Comparison of ENCODE assay signal across 30 mouse cellular contexts in the genomic region with DNA sequence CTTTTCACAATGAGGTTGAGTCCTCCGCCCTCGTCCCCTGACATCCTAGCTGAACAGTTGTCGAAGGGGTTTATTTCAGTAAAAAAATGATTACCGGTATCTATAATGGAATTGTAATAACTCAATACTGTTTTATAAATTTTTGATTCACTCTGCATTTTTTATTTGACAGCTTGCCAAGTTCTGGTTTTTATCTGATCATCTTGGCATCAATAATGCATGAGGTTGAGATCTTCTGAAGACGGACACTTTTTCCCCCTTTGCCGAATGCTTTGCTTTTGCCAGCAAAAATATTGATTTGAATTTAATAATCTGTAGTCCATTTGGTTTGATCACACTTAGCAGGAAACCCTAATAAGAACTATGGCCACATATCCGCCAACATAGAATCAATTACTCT.
A peak's percentile ranks its signal among the peaks of the same experiment; 100 is the strongest.
DNase-seq lines count a peak whose midpoint lies in the region; ATAC-seq and TF ChIP-seq lines count a peak whose summit lies in the region.
"Had no signal": no experiment of that assay in that cellular context is flagged by ENCODE, and none has a peak within 500 bp of the region (broad histone marks: within the 10 kb centered on the region; RNA-seq: fewer than 3 reads in every experiment).

No protein-coding gene starts in this region.

- no peaks in the 10 kb centered on the region for H3K9me3 ChIP-seq in hindbrain, embryonic 12.5 days (replicated peaks)
- no peaks in the 10 kb centered on the region for H3K9me3 ChIP-seq in hindbrain, embryonic 10.5 days
- H3K9me3 ChIP-seq in midbrain, embryonic 13.5 days, result no peaks in the 10 kb centered on the region
- no peaks in the 10 kb centered on the region for H3K9me3 ChIP-seq in midbrain, embryonic 11.5 days (ENCODE audit: control insufficient read depth, low read length)
- H3K9me3 ChIP-seq in midbrain, embryonic 15.5 days, result no peaks in the 10 kb centered on the region
- H3K9me3 ChIP-seq: embryonic facial prominence, embryonic 10.5 days; embryonic facial prominence, embryonic 13.5 days; forebrain, embryonic 12.5 days; forebrain, embryonic 15.5 days; heart, embryonic 10.5 days; heart, embryonic 13.5 days; intestine, embryonic 15.5 days had no signal

- 77% methylated on average over 7 of the region's 7 CpGs for WGBS in hindbrain, embryonic 12.5 days
- 88% methylated on average over 7 of the region's 7 CpGs for WGBS in hindbrain, embryonic 10.5 days
- 65% methylated on average over 7 of the region's 7 CpGs for WGBS in midbrain, embryonic 13.5 days
- WGBS in midbrain, embryonic 11.5 days, result 89% methylated on average over 7 of the region's 7 CpGs
- WGBS in midbrain, embryonic 15.5 days, result 48% methylated on average over 7 of the region's 7 CpGs

- no peak overlapping the region for H3K9ac ChIP-seq in hindbrain, embryonic 12.5 days
- H3K9ac ChIP-seq in midbrain, embryonic 13.5 days (replicated peaks), result no peak overlapping the region
- H3K9ac ChIP-seq in midbrain, embryonic 11.5 days (ENCODE audit: low read length), result no peak overlapping the region
- H3K9ac ChIP-seq in midbrain, embryonic 15.5 days, result no peak overlapping the region
- H3K9ac ChIP-seq: embryonic facial prominence, embryonic 13.5 days; forebrain, embryonic 12.5 days; forebrain, embryonic 15.5 days; heart, embryonic 13.5 days; intestine, embryonic 15.5 days had no signal

- no peaks in the 10 kb centered on the region for H3K36me3 ChIP-seq in hindbrain, embryonic 12.5 days
- no peaks in the 10 kb centered on the region for H3K36me3 ChIP-seq in hindbrain, embryonic 10.5 days
- H3K36me3 ChIP-seq in midbrain, embryonic 13.5 days, result no peaks in the 10 kb centered on the region
- no peaks in the 10 kb centered on the region for H3K36me3 ChIP-seq in midbrain, embryonic 11.5 days (ENCODE audit: control insufficient read depth, insufficient read depth, low read length)
- H3K36me3 ChIP-seq in midbrain, embryonic 15.5 days (replicated peaks), result no peaks in the 10 kb centered on the region
- H3K36me3 ChIP-seq: embryonic facial prominence, embryonic 10.5 days; embryonic facial prominence, embryonic 13.5 days; forebrain, embryonic 12.5 days; forebrain, embryonic 15.5 days; G1E; heart, embryonic 10.5 days; heart, embryonic 13.5 days; intestine, embryonic 15.5 days had no signal

- ATAC-seq in hindbrain, embryonic 12.5 days (ENCODE audit: low FRiP score), result no peak
- ATAC-seq in midbrain, embryonic 13.5 days, result no peak
- no peak for ATAC-seq in midbrain, embryonic 11.5 days (ENCODE audit: low FRiP score)
- no peak for ATAC-seq in midbrain, embryonic 15.5 days (replicated peaks)
- ATAC-seq in frontal cortex, adult (ENCODE audit: low TSS enrichment), result no peak
- ATAC-seq: forebrain, embryonic 15.5 days; intestine, embryonic 15.5 days; Patski had no signal

- no peaks in the 10 kb centered on the region for H3K27me3 ChIP-seq in hindbrain, embryonic 12.5 days
- H3K27me3 ChIP-seq in hindbrain, embryonic 10.5 days (ENCODE audit: insufficient read depth, poor library complexity, severe bottlenecking), result no peaks in the 10 kb centered on the region
- no peaks in the 10 kb centered on the region for H3K27me3 ChIP-seq in midbrain, embryonic 13.5 days
- no peaks in the 10 kb centered on the region for H3K27me3 ChIP-seq in midbrain, embryonic 11.5 days (ENCODE audit: control insufficient read depth, insufficient read depth, low read length)
- H3K27me3 ChIP-seq in midbrain, embryonic 15.5 days (replicated peaks), result no peaks in the 10 kb centered on the region
- H3K27me3 ChIP-seq: CH12.LX; embryonic facial prominence, embryonic 13.5 days; forebrain, embryonic 12.5 days; forebrain, embryonic 15.5 days; heart, embryonic 13.5 days; intestine, embryonic 15.5 days; Patski had no signal

- DNase-seq in hindbrain, embryonic 10.5 days (ENCODE audit: low spot score), result no peak
- DNase-seq in midbrain, embryonic 11.5 days (ENCODE audit: low spot score, missing footprints), result no peak
- peak; percentile 38 for DNase-seq in brain, embryonic 14.5 days (ENCODE audit: low read depth)
- DNase-seq: adrenal gland, postnatal 10 days; adrenal gland, postnatal 36 days; B cell, adult 2 months; cerebellum, adult 11 months; cerebellum, adult 2 months; cerebellum, adult 9-11 months; cerebellum, postnatal 36 days; embryo, embryonic 11 days; gastrocnemius, postnatal 10 days; gastrocnemius, postnatal 36 days; heart, adult 2 months; heart, postnatal 14 days had no signal

- TF ChIP-seq CTCF in brain, embryonic 14.5 days (IDR thresholded peaks at IDR 0.05; ENCODE audit: borderline replicate concordance, extremely low read depth, insufficient read depth, insufficient read length), result no peak

- no peak overlapping the region for H3K4me3 ChIP-seq in hindbrain, embryonic 12.5 days
- no peak overlapping the region for H3K4me3 ChIP-seq in hindbrain, embryonic 10.5 days
- no peak overlapping the region for H3K4me3 ChIP-seq in midbrain, embryonic 13.5 days (replicated peaks)
- H3K4me3 ChIP-seq in midbrain, embryonic 11.5 days (ENCODE audit: low read depth, low read length), result no peak overlapping the region
- no peak overlapping the region for H3K4me3 ChIP-seq in midbrain, embryonic 15.5 days
- H3K4me3 ChIP-seq: embryonic facial prominence, embryonic 10.5 days; embryonic facial prominence, embryonic 13.5 days; erythroblast, embryonic 14.5 days; forebrain, embryonic 12.5 days; forebrain, embryonic 15.5 days; heart, adult 2 months; heart, embryonic 10.5 days; heart, embryonic 13.5 days; intestine, embryonic 15.5 days had no signal

- 0 out of 2 replicates have a peak, but pooled peaks cover 3% of the 10 kb centered on the region for H3K4me1 ChIP-seq in hindbrain, embryonic 12.5 days
- H3K4me1 ChIP-seq in hindbrain, embryonic 10.5 days (replicated peaks), result 0 out of 2 replicates have a peak, but pooled peaks cover 3% of the 10 kb centered on the region
- peaks cover 5% of the 10 kb centered on the region; the same call in 1 of the 2 replicates for H3K4me1 ChIP-seq in midbrain, embryonic 13.5 days (replicated peaks)
- no peaks in the 10 kb centered on the region for H3K4me1 ChIP-seq in midbrain, embryonic 11.5 days (ENCODE audit: control insufficient read depth, insufficient read depth, low read length)
- no peaks in the 10 kb centered on the region; the same call in 1 of the 2 replicates for H3K4me1 ChIP-seq in midbrain, embryonic 15.5 days
- H3K4me1 ChIP-seq: embryonic facial prominence, embryonic 10.5 days; embryonic facial prominence, embryonic 13.5 days; forebrain, embryonic 12.5 days; heart, embryonic 10.5 days; heart, embryonic 13.5 days; intestine, embryonic 15.5 days had no signal

- TF ChIP-seq POLR2A in brain, embryonic 14.5 days (IDR thresholded peaks at IDR 0.05; ENCODE audit: borderline replicate concordance, extremely low read depth, insufficient read depth, insufficient read length, poor library complexity, severe bottlenecking), result no peak

- no peak overlapping the region for H3K4me2 ChIP-seq in hindbrain, embryonic 12.5 days (replicated peaks)
- no peak overlapping the region for H3K4me2 ChIP-seq in midbrain, embryonic 13.5 days (replicated peaks)
- H3K4me2 ChIP-seq in midbrain, embryonic 11.5 days, result no peak overlapping the region
- H3K4me2 ChIP-seq in midbrain, embryonic 15.5 days, result no peak overlapping the region
- H3K4me2 ChIP-seq: embryonic facial prominence, embryonic 13.5 days; forebrain, embryonic 12.5 days; forebrain, embryonic 15.5 days; heart, embryonic 13.5 days; intestine, embryonic 15.5 days had no signal

- peak overlapping the region; percentile 58; the same call in 1 of the 2 replicates for H3K27ac ChIP-seq in hindbrain, embryonic 12.5 days
- H3K27ac ChIP-seq in hindbrain, embryonic 10.5 days, result no peak overlapping the region
- peak overlapping the region; percentile 63; the same call in 1 of the 2 replicates for H3K27ac ChIP-seq in midbrain, embryonic 13.5 days
- no peak overlapping the region for H3K27ac ChIP-seq in midbrain, embryonic 11.5 days (ENCODE audit: low read depth, low read length)
- peak overlapping the region; percentile 52; the same call in 1 of the 2 replicates for H3K27ac ChIP-seq in midbrain, embryonic 15.5 days
- H3K27ac ChIP-seq: embryonic facial prominence, embryonic 10.5 days; embryonic facial prominence, embryonic 13.5 days; forebrain, embryonic 12.5 days; forebrain, embryonic 15.5 days; heart, adult 2 months; heart, embryonic 10.5 days; heart, embryonic 13.5 days; intestine, embryonic 15.5 days had no signal

Comparison
In these comparisons a context has a peak if more than half of its experiments do, and no peak if none do; other contexts are left out.
1. H3K27ac ChIP-seq: peak in hindbrain, embryonic 12.5 days (single experiment), midbrain, embryonic 13.5 days (single experiment) and midbrain, embryonic 15.5 days (single experiment); none in hindbrain, embryonic 10.5 days (single experiment) and midbrain, embryonic 11.5 days (single experiment).